Mouse (Mus musculus): ENCODE measurements around the gene Dnah8. TPM values are rescaled to one million over a fixed set of nuclear protein-coding genes. Genes with fewer than 3 reads are reported as not detected.

The Dnah8 gene
- polyA plus RNA-seq, 1 experiment = 10.7 TPM

- TF ChIP-seq POLR2A (IDR thresholded peaks at IDR 0.05; ENCODE audit: low read depth, low read length) = no peak
- no peak for TF ChIP-seq CTCF (IDR thresholded peaks at IDR 0.05; ENCODE audit: extremely low read depth, insufficient read length, insufficient replicate concordance, low read depth, low read length)
- H3K4me1 ChIP-seq (ENCODE audit: control insufficient read depth, insufficient read depth, insufficient read length, low read length) = no peaks in the 10 kb centered on the region
- no peaks in the 10 kb centered on the region for H3K27me3 ChIP-seq (ENCODE audit: control insufficient read depth, insufficient read depth, low read length)
- H3K36me3 ChIP-seq (ENCODE audit: control insufficient read depth, insufficient read depth, low read length) = peaks cover 6% of the 10 kb centered on the region
- H3K27ac ChIP-seq (ENCODE audit: insufficient read depth, low read depth, low read length) = no peak overlapping the region
- WGBS = 92% methylated on average over 5 of the region's 5 CpGs
- no peak overlapping the region for H3K4me3 ChIP-seq (ENCODE audit: low read depth, low read length)
These were observed 94.9 kb downstream of the Dnah8 start for GRCm38 (mm10) chr17:30719031-30719430.

GRCm38 (mm10) chr17:30727788-30728187, 103.6 kb downstream of the Dnah8 start:
- Histone ChIP-seq H3K27me3 (ENCODE audit: control insufficient read depth, insufficient read depth, low read length) (no peaks in the 10 kb centered on the region), H3K36me3 (ENCODE audit: control insufficient read depth, insufficient read depth, low read length) (peaks cover 11% of the 10 kb centered on the region), H3K27ac (ENCODE audit: insufficient read depth, low read depth, low read length) (no peak overlapping the region), H3K4me3 (ENCODE audit: low read depth, low read length) (no peak overlapping the region), H3K4me1 (ENCODE audit: control insufficient read depth, insufficient read depth, insufficient read length, low read length) (peaks cover 2% of the 10 kb centered on the region; the same call in 1 of the 2 replicates)
- TF ChIP-seq CTCF (IDR thresholded peaks at IDR 0.05; ENCODE audit: extremely low read depth, insufficient read length, insufficient replicate concordance, low read depth, low read length) = peak; percentile 44; the same call in 1 of the 2 replicates
- TF ChIP-seq POLR2A (IDR thresholded peaks at IDR 0.05; ENCODE audit: low read depth, low read length) = no peak
- WGBS = 73% methylated on average over 4 of the region's 4 CpGs

- 18% methylated on average over 3 of the region's 3 CpGs for WGBS
- Histone ChIP-seq H3K27ac (ENCODE audit: insufficient read depth, low read depth, low read length) (no peak overlapping the region; the same call in 1 of the 2 replicates), H3K4me3 (ENCODE audit: low read depth, low read length) (no peak overlapping the region), H3K27me3 (ENCODE audit: control insufficient read depth, insufficient read depth, low read length) (no peaks in the 10 kb centered on the region), H3K4me1 (ENCODE audit: control insufficient read depth, insufficient read depth, insufficient read length, low read length) (peaks cover 2% of the 10 kb centered on the region; the same call in 1 of the 2 replicates), H3K36me3 (ENCODE audit: control insufficient read depth, insufficient read depth, low read length) (peaks cover 3% of the 10 kb centered on the region; the same call in 1 of the 2 replicates)
- TF ChIP-seq POLR2A (IDR thresholded peaks at IDR 0.05; ENCODE audit: low read depth, low read length) (no peak), CTCF (IDR thresholded peaks at IDR 0.05; ENCODE audit: extremely low read depth, insufficient read length, insufficient replicate concordance, low read depth, low read length) (no peak)
These were observed 108.6 kb downstream of the Dnah8 start for GRCm38 (mm10) chr17:30732736-30733135.

- WGBS = 93% methylated on average over 8 of the region's 8 CpGs
These were observed 110.6 kb downstream of the Dnah8 start for GRCm38 (mm10) chr17:30734770-30735169.

GRCm38 (mm10) chr17:30735454-30735853, 111.3 kb downstream of the Dnah8 start:
- WGBS = 93% methylated on average over 2 of the region's 2 CpGs

More at GRCm38 (mm10) chr17:30734770-30735169, 110.6 kb downstream of the Dnah8 start:
- TF ChIP-seq POLR2A (IDR thresholded peaks at IDR 0.05; ENCODE audit: low read depth, low read length) (no peak), CTCF (IDR thresholded peaks at IDR 0.05; ENCODE audit: extremely low read depth, insufficient read length, insufficient replicate concordance, low read depth, low read length) (no peak)
- peaks cover 2% of the 10 kb centered on the region; the same call in 1 of the 2 replicates for H3K4me1 ChIP-seq (ENCODE audit: control insufficient read depth, insufficient read depth, insufficient read length, low read length)
- no peaks in the 10 kb centered on the region for H3K27me3 ChIP-seq (ENCODE audit: control insufficient read depth, insufficient read depth, low read length)
- no peak overlapping the region for H3K27ac ChIP-seq (ENCODE audit: insufficient read depth, low read depth, low read length)
- no peak overlapping the region for H3K4me3 ChIP-seq (ENCODE audit: low read depth, low read length)
- peaks cover 2% of the 10 kb centered on the region for H3K36me3 ChIP-seq (ENCODE audit: control insufficient read depth, insufficient read depth, low read length)

GRCm38 (mm10) chr17:30737797-30738196, 113.6 kb downstream of the Dnah8 start:
- WGBS = 67% methylated on average over 6 of the region's 6 CpGs
- TF ChIP-seq CTCF (IDR thresholded peaks at IDR 0.05; ENCODE audit: extremely low read depth, insufficient read length, insufficient replicate concordance, low read depth, low read length) = peak; percentile 50; the same call in 1 of the 2 replicates
- no peak for TF ChIP-seq POLR2A (IDR thresholded peaks at IDR 0.05; ENCODE audit: low read depth, low read length)
- H3K36me3 ChIP-seq (ENCODE audit: control insufficient read depth, insufficient read depth, low read length) = peaks cover 2% of the 10 kb centered on the region
- no peak overlapping the region for H3K4me3 ChIP-seq (ENCODE audit: low read depth, low read length)
- no peak overlapping the region for H3K27ac ChIP-seq (ENCODE audit: insufficient read depth, low read depth, low read length)
- H3K4me1 ChIP-seq (ENCODE audit: control insufficient read depth, insufficient read depth, insufficient read length, low read length) = no peaks in the 10 kb centered on the region
- H3K27me3 ChIP-seq (ENCODE audit: control insufficient read depth, insufficient read depth, low read length) = no peaks in the 10 kb centered on the region

More at GRCm38 (mm10) chr17:30735454-30735853, 111.3 kb downstream of the Dnah8 start:
- Histone ChIP-seq H3K4me1 (ENCODE audit: control insufficient read depth, insufficient read depth, insufficient read length, low read length) (peaks cover 2% of the 10 kb centered on the region; the same call in 1 of the 2 replicates), H3K27ac (ENCODE audit: insufficient read depth, low read depth, low read length) (no peak overlapping the region), H3K27me3 (ENCODE audit: control insufficient read depth, insufficient read depth, low read length) (no peaks in the 10 kb centered on the region), H3K36me3 (ENCODE audit: control insufficient read depth, insufficient read depth, low read length) (peaks cover 2% of the 10 kb centered on the region), H3K4me3 (ENCODE audit: low read depth, low read length) (no peak overlapping the region)
- TF ChIP-seq POLR2A (IDR thresholded peaks at IDR 0.05; ENCODE audit: low read depth, low read length) (no peak), CTCF (IDR thresholded peaks at IDR 0.05; ENCODE audit: extremely low read depth, insufficient read length, insufficient replicate concordance, low read depth, low read length) (peak; percentile 25; the same call in 1 of the 2 replicates)

- H3K27ac ChIP-seq (ENCODE audit: insufficient read depth, low read depth, low read length) = no peak overlapping the region
- 93% methylated on average over 3 of the region's 3 CpGs for WGBS
- no peaks in the 10 kb centered on the region for H3K27me3 ChIP-seq (ENCODE audit: control insufficient read depth, insufficient read depth, low read length)
- H3K36me3 ChIP-seq (ENCODE audit: control insufficient read depth, insufficient read depth, low read length) = peaks cover 2% of the 10 kb centered on the region
- H3K4me3 ChIP-seq (ENCODE audit: low read depth, low read length) = no peak overlapping the region
- no peaks in the 10 kb centered on the region for H3K4me1 ChIP-seq (ENCODE audit: control insufficient read depth, insufficient read depth, insufficient read length, low read length)
- TF ChIP-seq CTCF (IDR thresholded peaks at IDR 0.05; ENCODE audit: extremely low read depth, insufficient read length, insufficient replicate concordance, low read depth, low read length) (no peak), POLR2A (IDR thresholded peaks at IDR 0.05; ENCODE audit: low read depth, low read length) (no peak)
These were observed 115.6 kb downstream of the Dnah8 start for GRCm38 (mm10) chr17:30739769-30740168.
